Mouse (Mus musculus) liver, embryonic 15.5 days (tissue): ENCODE measurements around the gene Erich2. TPM values are rescaled to one million over a fixed set of nuclear protein-coding genes. Genes with fewer than 3 reads are reported as not detected.

Experiments
- ATAC-seq: fragments of 200-750 bp; cut with Nextera tagmentation; 2 replicates; pipeline ENCODE4 v1.8.0; 2017; ENCODE audit warnings: moderate number of reproducible peaks, mild to moderate bottlenecking, moderate library complexity; ENCODE audit not compliant: insufficient read depth
- H3K27ac ChIP-seq: fragments of 300-500 bp; sonication (generic); replicated peaks from 2 replicates; pipeline ENCODE4 v1.5.1; 2015; ENCODE audit warnings: mild to moderate bottlenecking, inconsistent platforms
- H3K27me3 ChIP-seq: fragments of 300-500 bp; sonication (generic); 2 replicates; pipeline ENCODE4 v1.6.1; 2015; ENCODE audit warnings: mild to moderate bottlenecking, inconsistent platforms
- H3K36me3 ChIP-seq: fragments of 300-500 bp; sonication (generic); replicated peaks from 2 replicates; pipeline ENCODE4 v1.6.1; 2015; ENCODE audit warnings: moderate library complexity, mild to moderate bottlenecking, inconsistent platforms
- H3K4me1 ChIP-seq: fragments of 300-500 bp; sonication (generic); replicated peaks from 2 replicates; pipeline ENCODE4 v1.6.1; 2015; ENCODE audit warnings: inconsistent platforms
- H3K4me2 ChIP-seq: fragments of 300-500 bp; sonication (generic); 2 replicates; pipeline ENCODE4 v1.6.1; 2015; ENCODE audit warnings: moderate library complexity, mild to moderate bottlenecking, inconsistent platforms
- H3K4me3 ChIP-seq: fragments of 300-500 bp; sonication (generic); replicated peaks from 2 replicates; pipeline ENCODE4 v1.5.1; 2015; ENCODE audit warnings: mild to moderate bottlenecking, inconsistent platforms
- H3K9ac ChIP-seq: fragments of 300-500 bp; sonication (generic); 2 replicates; pipeline ENCODE4 v1.6.1; 2015; ENCODE audit warnings: moderate library complexity, mild to moderate bottlenecking, inconsistent platforms
- H3K9me3 ChIP-seq: fragments of 300-500 bp; sonication (generic); replicated peaks from 2 replicates; pipeline ENCODE4 v1.6.1; 2016; ENCODE audit warnings: inconsistent platforms
- WGBS: fragments of 180-500 bp; shearing (Covaris S2); methylation state at CpG from one replicate; pipeline ENCODE4 v1.1.7; 2015; ENCODE audit warnings: mixed read lengths; ENCODE audit not compliant: insufficient replicate concordance; 5-methylcytosine and 5-hydroxymethylcytosine counted together
- polyA plus RNA-seq: library from polyadenylated mRNA; unstranded; fragments of >200 nt; fragmentation: Nextera tagmentation; extraction: Ambion mirVana; gene quantifications from 2 replicates; pipeline ENCODE4 v1.2.1, GENCODE M21; 2015

Gene Erich2
- polyA plus RNA-seq, 1 experiment from 2014 or later, result not detected

GRCm38 (mm10) chr2:70562981-70563671 is 54.5 kb downstream of the Erich2 start:
- Histone ChIP-seq H3K4me2 (no peak overlapping the region), H3K9ac (no peak overlapping the region), H3K9me3 (no peaks in the 10 kb centered on the region), H3K36me3 (no peaks in the 10 kb centered on the region), H3K27me3 (peaks cover 98% of the 10 kb centered on the region), H3K4me3 (no peak overlapping the region), H3K27ac (no peak overlapping the region), H3K4me1 (no peaks in the 10 kb centered on the region)
- no peak for ATAC-seq
- WGBS, result 3% methylated on average over 39 of the region's 40 CpGs

- H3K9ac ChIP-seq, result no peak overlapping the region
- no peaks in the 10 kb centered on the region for H3K4me1 ChIP-seq
- no peak overlapping the region for H3K4me3 ChIP-seq
- no peak for ATAC-seq
- no peaks in the 10 kb centered on the region for H3K9me3 ChIP-seq
- no peak overlapping the region for H3K4me2 ChIP-seq
- WGBS, result 1% methylated on average over 38 of the region's 38 CpGs
- H3K27ac ChIP-seq, result no peak overlapping the region
- no peaks in the 10 kb centered on the region for H3K36me3 ChIP-seq
- peaks cover 100% of the 10 kb centered on the region for H3K27me3 ChIP-seq
Observed at GRCm38 (mm10) chr2:70563721-70564645, 55.4 kb downstream of the Erich2 start.

GRCm38 (mm10) chr2:70564646-70565315 is 56.2 kb downstream of the Erich2 start:
- no peak overlapping the region for H3K9ac ChIP-seq
- no peak for ATAC-seq
- no peaks in the 10 kb centered on the region for H3K36me3 ChIP-seq
- H3K4me1 ChIP-seq, result no peaks in the 10 kb centered on the region
- H3K9me3 ChIP-seq, result no peaks in the 10 kb centered on the region
- no peak overlapping the region for H3K27ac ChIP-seq
- H3K4me2 ChIP-seq, result no peak overlapping the region
- WGBS, result 4% methylated on average over 15 of the region's 15 CpGs
- peaks cover 100% of the 10 kb centered on the region for H3K27me3 ChIP-seq
- no peak overlapping the region for H3K4me3 ChIP-seq

GRCm38 (mm10) chr2:70565651-70566602 is 57.3 kb downstream of the Erich2 start:
- Histone ChIP-seq H3K9ac (no peak overlapping the region), H3K4me2 (no peak overlapping the region), H3K4me1 (no peaks in the 10 kb centered on the region), H3K4me3 (no peak overlapping the region), H3K9me3 (no peaks in the 10 kb centered on the region), H3K27me3 (peaks cover 98% of the 10 kb centered on the region), H3K27ac (no peak overlapping the region), H3K36me3 (no peaks in the 10 kb centered on the region)
- ATAC-seq, result no peak
- WGBS, result 4% methylated on average over 30 of the region's 30 CpGs

GRCm38 (mm10) chr2:70566603-70566981 is 58.0 kb downstream of the Erich2 start:
- Histone ChIP-seq H3K4me2 (no peak overlapping the region), H3K36me3 (no peaks in the 10 kb centered on the region), H3K27me3 (peaks cover 98% of the 10 kb centered on the region), H3K27ac (no peak overlapping the region), H3K9ac (no peak overlapping the region), H3K4me1 (no peaks in the 10 kb centered on the region), H3K9me3 (no peaks in the 10 kb centered on the region), H3K4me3 (no peak overlapping the region)
- 3% methylated on average over 18 of the region's 18 CpGs for WGBS
- ATAC-seq, result no peak

GRCm38 (mm10) chr2:70567071-70567681 is 58.6 kb downstream of the Erich2 start:
- 5% methylated on average over 23 of the region's 23 CpGs for WGBS
- no peak overlapping the region for H3K4me2 ChIP-seq
- H3K9me3 ChIP-seq, result no peaks in the 10 kb centered on the region
- H3K27ac ChIP-seq, result no peak overlapping the region
- ATAC-seq, result no peak
- no peak overlapping the region for H3K4me3 ChIP-seq
- H3K4me1 ChIP-seq, result no peaks in the 10 kb centered on the region
- no peaks in the 10 kb centered on the region for H3K36me3 ChIP-seq
- peaks cover 98% of the 10 kb centered on the region for H3K27me3 ChIP-seq
- H3K9ac ChIP-seq, result no peak overlapping the region

GRCm38 (mm10) chr2:70567682-70568077 is 59.1 kb downstream of the Erich2 start:
- Histone ChIP-seq H3K9me3 (no peaks in the 10 kb centered on the region), H3K27me3 (peaks cover 98% of the 10 kb centered on the region), H3K9ac (no peak overlapping the region), H3K4me2 (peak overlapping the region; percentile 46; the same call in 1 of the 2 replicates), H3K36me3 (no peaks in the 10 kb centered on the region), H3K27ac (no peak overlapping the region), H3K4me3 (no peak overlapping the region), H3K4me1 (no peaks in the 10 kb centered on the region)
- no peak for ATAC-seq
- WGBS, result 3% methylated on average over 12 of the region's 12 CpGs

GRCm38 (mm10) chr2:70568198-70568941 is 59.8 kb downstream of the Erich2 start:
- Histone ChIP-seq H3K27ac (no peak overlapping the region), H3K4me3 (0 out of 2 replicates have a peak overlapping the region, but pooled peaks have one; percentile 20), H3K36me3 (no peaks in the 10 kb centered on the region), H3K4me2 (peak overlapping the region; percentile 46), H3K4me1 (no peaks in the 10 kb centered on the region), H3K9me3 (no peaks in the 10 kb centered on the region), H3K9ac (no peak overlapping the region), H3K27me3 (peaks cover 91% of the 10 kb centered on the region)
- ATAC-seq, result no peak
- under 1% methylated on average over 34 of the region's 34 CpGs for WGBS

GRCm38 (mm10) chr2:70571698-70572097 is 63.1 kb downstream of the Erich2 start:
- Histone ChIP-seq H3K4me2 (no peak overlapping the region), H3K4me3 (no peak overlapping the region), H3K27ac (no peak overlapping the region), H3K27me3 (peaks cover 58% of the 10 kb centered on the region), H3K9me3 (no peaks in the 10 kb centered on the region), H3K9ac (no peak overlapping the region), H3K4me1 (no peaks in the 10 kb centered on the region), H3K36me3 (no peaks in the 10 kb centered on the region)
- no peak for ATAC-seq
- WGBS, result 61% methylated on average over 4 of the region's 4 CpGs
